Mouse (Mus musculus) spleen, embryonic (tissue): ENCODE results near the gene Jund.

Experiments used
- CTCF ChIA-PET: fragments of 350-600 bp; sonication (Branson Sonifier 250); formaldehyde crosslinking; loops from one replicate; lab custom pipeline; 2022; lab: Charles Lee

The Jund gene

DNA sequence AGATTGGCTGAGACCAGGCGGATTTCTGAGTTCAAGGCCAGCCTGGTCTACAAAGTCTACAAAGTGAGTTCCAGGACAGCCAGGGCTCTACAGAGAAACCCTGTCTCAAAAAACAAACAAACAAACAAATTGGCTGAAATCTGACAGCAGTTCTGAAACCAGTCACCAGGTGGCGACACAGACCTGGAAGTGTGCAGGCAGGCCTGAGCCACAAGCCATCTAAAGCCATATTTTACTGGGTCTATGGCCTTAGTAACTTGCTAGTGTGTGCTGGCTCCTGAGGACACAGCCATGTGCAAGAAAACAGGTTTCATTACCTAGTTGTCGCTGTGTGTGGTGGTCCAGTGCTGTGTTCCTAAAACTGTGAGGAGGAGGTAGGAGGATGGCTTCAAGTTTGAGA lies 22.0 kb downstream of the Jund start:
- CTCF ChIA-PET, result interaction anchor here (1.0 to 1.9 kb wide), 2 partner anchors 12 to 33 kb away, joined by 5 to 7 read pairs; no protein-coding TSS in a partner anchor

DNA sequence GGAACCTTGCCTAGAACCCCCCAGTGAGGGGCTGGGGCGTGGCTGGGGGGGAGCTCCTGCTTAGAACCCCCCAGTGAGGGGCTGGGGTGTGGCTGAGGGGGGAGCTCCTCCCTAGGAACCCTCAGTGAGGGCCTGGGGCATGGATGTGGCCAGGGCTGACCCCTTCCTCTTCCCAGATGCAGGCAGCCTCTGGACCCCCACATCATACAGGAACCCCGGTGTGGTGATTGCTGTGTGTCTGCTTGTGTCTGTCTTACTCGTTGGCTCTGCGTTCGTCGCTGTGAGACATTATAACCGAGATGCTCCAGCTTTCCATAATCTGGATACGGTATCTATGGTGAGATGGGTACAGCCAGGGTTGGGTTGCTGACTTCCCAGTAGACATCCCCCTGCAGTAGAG lies 22.9 kb downstream of the Jund start:
- CTCF ChIA-PET, result interaction anchor here (0.6 to 1.9 kb wide), 3 partner anchors 11 to 100 kb away, joined by 4 to 7 read pairs (median 4); no protein-coding TSS in a partner anchor

DNA sequence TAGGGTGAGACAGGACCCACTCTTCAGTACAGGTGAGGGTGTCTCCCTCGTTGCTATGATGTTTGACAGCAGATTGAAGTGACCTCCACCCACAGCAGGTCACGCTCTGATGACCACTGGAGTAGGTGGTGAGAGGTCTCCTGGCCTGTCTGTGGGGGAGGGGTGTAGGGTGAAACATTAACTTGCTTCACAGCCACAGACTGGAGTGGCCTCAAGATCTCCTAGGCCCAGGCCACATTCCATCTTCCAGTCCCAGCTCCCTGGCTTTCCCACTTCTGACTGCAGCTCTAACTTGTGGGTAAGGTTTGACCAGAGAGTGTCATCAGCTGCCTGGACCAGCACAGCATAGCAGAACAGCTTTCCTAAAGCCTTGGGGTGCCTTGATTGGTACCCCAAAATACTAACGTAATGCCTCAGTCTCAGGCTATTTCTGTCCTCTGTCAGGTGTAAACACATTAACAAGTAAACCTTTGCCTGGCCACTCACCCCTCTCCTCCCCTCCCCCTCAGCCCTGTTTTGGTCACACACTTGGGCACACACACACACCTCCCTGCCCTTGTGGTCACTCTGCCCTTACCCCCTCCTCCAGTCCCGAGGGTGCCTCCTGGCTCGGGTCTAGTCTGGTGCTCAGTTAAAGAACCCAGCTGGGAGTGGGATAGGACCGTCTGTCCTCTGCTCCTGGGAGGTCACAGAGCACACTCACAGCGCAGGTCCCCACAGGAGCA lies 24.9 kb downstream of the Jund start, which contains the start of gene Pde4c:
Pde4c (plus strand) TSS at position 235 of the 725 bp plus-strand sequence.
- CTCF ChIA-PET, result no interaction called here

DNA sequence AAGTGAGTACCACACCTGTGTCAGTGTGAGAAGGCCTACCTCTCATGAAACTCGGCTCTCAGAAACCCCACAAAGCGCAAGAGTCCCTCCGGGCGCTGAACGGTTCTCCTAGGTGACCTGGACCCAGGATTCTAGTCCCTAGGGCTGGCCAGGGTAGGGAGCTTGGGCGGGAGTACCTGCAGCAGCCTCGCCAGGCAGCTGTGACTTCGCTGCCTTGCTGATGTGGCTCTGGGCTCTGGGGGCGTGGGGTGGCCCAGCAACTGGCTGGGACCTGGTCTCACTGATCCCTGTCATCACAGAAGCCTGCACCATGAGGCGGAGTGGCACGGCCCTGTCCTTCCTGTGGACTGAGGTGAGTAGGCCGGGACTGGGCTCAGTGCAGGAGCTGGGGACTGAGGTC lies 25.5 kb downstream of the Jund start:
- CTCF ChIA-PET, result no interaction called here

DNA sequence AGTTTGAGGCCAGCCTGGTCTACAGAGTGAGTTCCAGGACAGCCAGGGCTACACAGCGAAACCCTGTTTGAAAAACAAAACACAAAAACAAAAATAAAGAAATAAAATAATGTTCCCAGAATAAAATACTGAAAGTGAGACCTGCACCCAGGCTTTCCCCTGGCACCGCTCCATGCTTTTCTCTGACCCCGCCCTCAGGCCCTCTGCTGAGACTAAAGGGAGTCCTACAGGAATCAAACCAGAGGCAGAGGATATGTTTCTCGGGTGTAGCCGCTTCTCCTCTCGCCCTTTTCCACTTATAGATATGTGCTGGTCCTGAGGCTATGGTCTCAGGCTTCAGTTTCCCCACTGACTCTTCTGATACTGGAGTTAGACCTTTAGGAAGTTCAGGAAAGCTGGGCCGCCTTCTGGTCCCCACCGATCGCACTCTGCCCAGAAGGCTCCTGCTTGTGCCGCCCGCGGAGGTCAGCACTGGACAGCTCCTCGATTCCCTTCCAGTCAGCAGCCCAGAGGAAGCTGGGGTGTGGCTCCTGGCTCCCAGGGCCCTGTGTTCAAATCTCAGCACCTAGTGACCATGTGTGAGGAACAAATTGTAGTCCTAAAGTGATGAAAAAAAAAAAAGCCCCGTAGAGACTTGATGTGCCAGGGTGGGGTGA lies 27.2 kb downstream of the Jund start:
- CTCF ChIA-PET, result no interaction called here

DNA sequence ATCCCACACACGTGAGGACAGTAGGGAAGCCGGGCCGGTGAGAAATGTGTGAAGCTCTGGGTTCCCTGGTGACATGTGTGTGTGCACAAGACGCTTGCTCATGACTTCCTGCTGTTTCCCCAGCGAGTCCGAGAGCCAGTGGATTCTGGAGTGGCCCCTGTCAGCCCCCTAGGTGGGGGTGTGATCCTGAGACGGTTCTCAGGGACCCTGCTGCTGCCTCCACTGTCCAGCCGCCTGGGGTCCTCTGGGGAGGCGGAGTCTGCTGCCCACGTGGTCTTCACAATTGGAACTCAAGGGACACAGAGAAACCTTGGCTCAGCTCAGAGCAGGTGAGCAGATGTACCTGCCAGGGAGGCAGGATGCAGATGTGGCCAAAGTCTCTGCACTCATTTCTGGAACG lies 28.0 kb downstream of the Jund start:
- CTCF ChIA-PET, result interaction anchor here (0.6 kb wide), 3 partner anchors 11 to 177 kb away, joined by 3 to 4 read pairs (median 4); no protein-coding TSS in a partner anchor

DNA sequence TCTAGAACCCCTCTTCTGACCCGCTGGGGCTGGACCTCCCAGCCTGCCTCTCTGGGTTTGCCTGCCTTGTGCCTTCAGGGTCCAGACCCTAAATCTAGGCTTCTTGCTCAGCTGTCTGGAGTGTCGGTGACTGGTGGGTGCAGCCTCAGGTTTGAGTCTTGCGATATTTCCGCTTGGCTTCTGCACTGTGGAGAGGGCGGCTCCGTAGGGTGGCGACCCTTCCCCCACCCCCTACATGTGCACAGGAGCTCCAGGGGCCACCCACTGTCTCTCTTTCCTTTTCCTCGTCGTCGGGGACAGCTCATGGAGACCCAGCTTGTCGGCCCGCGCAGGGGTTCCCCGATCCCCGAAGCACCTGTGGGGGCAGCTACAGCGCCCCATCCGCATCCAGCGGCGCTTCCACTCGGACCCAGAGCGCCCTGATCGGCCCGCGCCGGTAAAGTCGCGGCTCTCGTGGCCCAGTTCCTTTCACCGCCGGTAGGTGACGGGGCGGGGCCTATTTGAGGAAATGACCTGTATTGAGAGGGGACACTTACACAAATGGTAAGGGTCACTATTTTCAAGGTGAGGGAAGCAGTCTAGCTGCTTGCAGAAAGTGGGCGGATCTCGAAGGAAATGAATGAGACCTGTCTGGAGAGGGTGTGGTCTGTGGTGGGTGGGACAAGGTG lies 31.2 kb downstream of the Jund start:
- CTCF ChIA-PET, result interaction anchor here (0.8 to 1.1 kb wide), 3 partner anchors 14 to 37 kb away, joined by 3 read pairs; no protein-coding TSS in a partner anchor

DNA sequence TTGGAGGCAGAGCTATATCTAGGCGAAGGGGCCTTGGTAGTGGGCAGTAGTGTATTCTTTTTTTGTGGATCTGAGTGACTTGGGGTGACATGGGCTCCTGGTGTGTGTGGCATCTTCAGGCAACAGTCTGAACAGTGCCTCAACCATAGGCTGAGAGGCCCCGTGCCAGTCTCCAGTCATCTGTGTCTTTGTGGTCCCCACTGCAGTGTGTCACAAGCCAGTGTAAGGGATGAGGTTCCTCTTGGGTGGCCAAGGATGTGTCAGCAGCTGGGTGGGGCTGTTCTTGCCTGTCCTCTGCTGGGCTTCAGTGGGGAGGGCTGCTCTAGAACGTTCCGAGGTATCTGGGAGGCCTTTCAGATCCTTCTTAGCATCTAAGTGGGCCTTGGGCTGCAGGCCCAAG lies 32.2 kb downstream of the Jund start:
- CTCF ChIA-PET, result interaction anchor here (0.7 to 1.0 kb wide), 2 partner anchors 13 to 114 kb away, joined by 3 to 17 read pairs; no protein-coding TSS in a partner anchor

DNA sequence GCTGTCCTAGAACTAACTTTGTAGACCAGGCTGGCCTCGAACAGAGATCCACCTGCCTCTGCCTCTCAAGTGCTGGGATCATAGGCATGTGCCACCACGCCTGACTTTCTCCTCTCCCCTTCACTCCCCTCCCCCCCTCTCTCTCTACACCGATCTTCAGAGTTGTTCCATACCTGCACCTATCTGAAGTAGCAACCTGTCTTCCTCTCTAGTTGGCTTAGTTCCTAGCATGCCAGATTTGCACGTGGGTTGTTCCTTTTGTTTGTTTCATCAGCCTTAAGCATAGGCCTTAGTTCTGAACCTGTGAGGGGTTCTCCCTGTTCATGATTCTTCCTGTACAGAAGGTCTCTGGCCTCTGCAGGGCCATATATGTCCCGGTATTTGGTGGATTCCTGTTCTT lies 39.0 kb downstream of the Jund start:
- CTCF ChIA-PET, result no interaction called here

DNA sequence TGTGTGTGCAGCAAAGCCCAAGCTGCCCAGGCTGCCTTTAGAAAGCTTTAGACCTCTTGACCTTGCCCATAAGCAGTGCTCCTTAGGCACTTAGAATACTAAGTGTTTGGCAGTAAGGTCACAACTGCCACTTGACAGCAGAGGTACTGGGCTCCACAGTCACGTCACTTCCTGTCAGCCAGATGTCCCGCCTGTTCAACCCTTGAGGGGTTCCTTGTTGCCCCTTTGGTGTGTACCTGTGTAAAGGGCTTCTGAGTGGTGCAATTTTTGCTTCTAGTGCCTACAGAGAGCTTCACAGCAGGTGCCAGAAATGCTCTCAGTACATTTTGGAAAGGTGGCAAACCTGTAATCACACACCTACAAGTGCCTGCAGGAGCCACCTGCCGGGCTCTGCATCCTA lies 39.5 kb downstream of the Jund start:
- CTCF ChIA-PET, result no interaction called here

DNA sequence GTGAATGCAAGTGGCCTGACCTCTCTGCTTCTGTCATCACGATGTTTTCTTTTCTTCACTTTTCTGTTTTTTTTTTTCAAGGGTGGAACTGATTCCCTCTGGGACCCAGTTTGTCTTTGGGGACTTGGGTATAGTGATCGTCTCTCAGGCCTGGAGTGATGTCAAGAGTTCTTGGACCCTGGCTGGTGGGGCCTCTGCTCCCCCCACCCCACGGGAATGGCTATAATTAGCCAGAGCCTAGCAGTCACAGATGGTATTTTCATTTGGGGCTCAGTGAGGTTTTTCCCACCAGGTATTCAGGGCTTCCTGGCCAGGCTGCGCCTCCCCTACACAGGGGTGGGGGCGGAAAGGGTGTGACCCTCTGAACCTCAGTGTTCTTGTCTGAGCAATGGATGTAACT lies 42.9 kb downstream of the Jund start:
- CTCF ChIA-PET, result no interaction called here

DNA sequence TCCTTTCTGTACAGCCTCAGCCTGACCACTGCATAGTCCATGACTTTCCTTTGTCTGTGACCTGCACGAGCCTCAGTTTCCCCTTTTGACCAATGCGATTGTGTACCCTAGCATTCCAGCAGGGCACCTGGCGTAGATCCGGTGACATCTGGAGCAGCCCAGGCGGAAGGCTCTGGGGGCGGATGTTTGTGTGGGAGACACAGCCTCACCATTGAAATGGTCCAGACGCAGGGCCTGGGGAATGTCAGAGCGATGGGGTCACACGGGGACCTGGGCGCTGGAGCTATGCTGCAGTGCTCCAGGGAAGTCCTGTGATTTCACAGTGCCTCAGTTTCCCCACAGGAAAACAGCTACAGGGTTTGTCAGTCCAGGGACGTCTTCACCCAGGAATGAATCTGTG lies 43.4 kb downstream of the Jund start:
- CTCF ChIA-PET, result interaction anchor here (1.9 kb wide), 1 partner anchor 10 kb away, joined by 4 read pairs; no protein-coding TSS in a partner anchor

DNA sequence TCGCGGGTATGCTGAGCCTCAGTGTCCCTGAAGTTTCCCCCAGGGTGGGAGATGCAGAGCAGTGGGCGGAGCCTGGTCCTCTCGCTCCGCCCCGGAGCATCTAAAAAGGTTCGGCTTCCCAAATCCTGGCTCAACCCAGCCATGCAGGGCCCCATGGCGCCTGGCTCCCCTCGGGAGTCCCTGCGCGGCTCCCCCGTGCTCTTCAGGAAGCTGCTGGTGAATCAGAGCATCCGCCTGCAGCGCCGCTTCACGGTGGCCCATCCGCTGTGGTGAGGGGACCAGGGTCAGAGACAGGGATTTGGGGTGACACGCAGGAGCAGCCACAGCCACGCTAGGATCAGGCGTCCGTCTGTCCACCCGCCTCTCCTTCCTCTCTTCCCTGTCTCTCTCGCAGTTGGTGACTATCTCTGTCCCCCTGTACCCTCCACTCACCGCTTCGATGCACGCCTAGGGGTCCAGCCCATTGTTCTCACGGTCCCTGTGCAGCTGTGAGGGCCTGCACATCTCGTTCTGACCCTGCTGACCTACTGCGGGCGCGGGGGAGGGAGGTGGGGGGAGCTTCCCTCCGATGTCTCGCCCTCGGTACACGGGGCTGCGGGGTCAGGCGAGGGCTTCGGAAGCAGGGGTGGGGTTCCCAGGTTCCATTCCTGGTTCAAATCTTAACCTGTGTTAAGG lies 44.4 kb downstream of the Jund start:
- CTCF ChIA-PET, result interaction anchor here (1.9 kb wide), 1 partner anchor 11 kb away, joined by 4 read pairs; no protein-coding TSS in a partner anchor

DNA sequence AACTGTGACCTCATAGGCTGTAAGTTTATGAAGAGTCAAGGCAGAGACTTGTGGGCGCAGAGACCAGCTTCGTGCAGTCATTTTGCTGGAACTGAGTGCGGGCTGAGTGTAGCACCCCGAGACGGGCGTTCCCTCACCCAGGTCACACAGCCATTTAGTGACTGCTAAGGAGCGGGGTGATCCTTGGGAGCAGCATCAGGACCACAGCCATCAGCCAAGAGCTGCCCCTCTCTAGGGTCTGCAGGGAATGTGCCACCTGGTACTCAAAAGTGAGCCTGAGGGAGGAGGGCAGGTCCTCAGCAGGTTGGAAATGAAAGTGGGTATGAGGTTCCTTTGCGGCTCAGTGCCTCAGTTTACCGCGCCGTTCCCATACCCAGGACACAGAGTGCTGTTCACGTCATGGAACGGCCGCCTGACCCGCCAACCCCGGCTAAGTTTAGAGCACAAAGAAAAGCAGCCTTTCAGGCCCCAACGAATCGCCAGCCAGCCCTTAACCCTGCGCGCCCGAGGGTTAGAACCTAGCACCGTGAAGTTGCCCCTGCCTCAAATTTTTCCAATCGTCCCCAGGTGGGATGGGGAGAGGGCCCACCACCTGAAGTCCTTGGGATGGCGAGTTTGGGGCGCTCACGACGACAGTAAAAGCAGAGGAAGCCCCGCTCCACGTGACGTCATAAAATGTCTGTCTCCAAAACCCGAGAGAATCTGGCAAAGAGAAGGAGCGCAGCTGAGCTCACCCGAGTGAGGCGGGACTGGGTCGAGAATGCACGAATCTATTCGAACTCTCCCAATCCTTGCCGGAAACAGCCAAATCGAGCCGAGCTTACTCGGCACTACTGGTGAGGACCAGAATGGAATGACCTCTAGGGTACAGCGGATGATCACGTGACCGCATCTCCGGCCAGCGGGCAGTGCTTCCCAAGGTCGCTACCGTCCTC lies 45.2 kb downstream of the Jund start:
- CTCF ChIA-PET, result interaction anchor here (0.6 to 1.9 kb wide), 3 partner anchors 12 to 79 kb away, joined by 3 to 5 read pairs (median 4); no protein-coding TSS in a partner anchor

DNA sequence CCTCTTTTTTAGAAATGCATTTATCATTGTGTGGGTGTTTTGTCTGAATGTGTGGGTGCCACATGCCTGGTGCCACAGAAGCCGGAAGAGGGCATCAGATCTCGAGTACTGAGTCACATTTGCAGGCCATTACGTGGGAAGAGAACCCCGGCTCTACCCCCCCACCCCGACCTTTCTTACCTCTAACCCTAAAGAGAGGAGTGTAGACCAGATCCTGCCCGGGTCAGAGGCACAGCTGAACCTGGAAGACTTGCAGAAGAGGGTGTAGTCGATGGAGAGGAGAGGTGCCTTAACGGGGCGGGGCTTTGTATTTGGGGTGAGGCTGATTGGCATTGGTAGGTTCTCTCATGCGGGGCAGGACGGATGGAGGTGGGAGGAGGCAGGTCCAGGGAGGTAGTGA lies 46.1 kb downstream of the Jund start:
- CTCF ChIA-PET, result interaction anchor here (0.6 to 1.1 kb wide), 2 partner anchors 14 to 561 kb away, joined by 3 to 9 read pairs; no protein-coding TSS in a partner anchor

DNA sequence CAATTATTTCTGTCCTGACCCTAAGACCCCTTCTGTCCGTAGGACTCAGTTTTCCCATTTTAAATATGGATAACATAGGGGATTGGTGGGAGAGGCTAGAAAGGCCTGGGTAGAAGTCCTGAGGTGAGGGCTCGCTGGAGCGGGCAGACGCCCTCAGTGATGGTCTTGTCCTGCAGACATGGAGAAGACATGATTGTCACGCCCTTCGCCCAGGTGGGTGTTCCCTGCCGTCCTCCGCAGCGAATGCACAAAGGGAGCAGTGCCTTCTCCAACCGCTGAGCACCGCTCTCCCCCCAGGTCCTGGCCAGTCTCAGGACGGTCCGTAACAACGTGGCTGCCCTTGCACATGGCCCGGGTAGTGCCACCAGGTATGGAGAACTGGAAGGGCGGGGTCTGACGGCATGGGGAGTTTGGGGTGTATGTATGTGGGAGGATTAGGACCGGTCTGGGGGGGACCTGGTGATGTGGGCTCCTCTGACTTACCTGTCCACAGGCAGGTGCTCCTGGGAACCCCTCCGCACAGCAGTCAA lies 47.0 kb downstream of the Jund start:
- CTCF ChIA-PET, result interaction anchor here (0.6 kb wide), 1 partner anchor 44 kb away, joined by 5 read pairs; no protein-coding TSS in a partner anchor

DNA sequence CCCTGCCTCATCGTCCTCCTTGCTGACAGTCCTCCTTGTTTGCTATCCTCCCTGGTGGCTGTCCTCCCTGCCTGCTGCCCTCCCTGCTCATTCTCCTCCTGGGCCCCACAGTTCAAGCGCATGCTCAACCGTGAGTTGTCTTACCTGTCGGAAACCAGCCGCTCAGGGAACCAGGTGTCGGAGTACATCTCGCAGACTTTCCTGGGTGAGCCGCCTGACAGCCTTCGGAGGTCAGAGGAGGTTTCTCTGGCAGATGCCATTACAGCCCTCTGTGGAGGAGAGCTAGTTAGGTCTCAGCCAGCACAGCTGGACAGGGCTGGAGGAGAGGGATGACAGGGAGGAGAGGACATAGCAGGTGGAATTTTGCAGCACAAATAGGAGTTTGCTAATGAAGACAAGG lies 47.9 kb downstream of the Jund start:
- CTCF ChIA-PET, result no interaction called here

DNA sequence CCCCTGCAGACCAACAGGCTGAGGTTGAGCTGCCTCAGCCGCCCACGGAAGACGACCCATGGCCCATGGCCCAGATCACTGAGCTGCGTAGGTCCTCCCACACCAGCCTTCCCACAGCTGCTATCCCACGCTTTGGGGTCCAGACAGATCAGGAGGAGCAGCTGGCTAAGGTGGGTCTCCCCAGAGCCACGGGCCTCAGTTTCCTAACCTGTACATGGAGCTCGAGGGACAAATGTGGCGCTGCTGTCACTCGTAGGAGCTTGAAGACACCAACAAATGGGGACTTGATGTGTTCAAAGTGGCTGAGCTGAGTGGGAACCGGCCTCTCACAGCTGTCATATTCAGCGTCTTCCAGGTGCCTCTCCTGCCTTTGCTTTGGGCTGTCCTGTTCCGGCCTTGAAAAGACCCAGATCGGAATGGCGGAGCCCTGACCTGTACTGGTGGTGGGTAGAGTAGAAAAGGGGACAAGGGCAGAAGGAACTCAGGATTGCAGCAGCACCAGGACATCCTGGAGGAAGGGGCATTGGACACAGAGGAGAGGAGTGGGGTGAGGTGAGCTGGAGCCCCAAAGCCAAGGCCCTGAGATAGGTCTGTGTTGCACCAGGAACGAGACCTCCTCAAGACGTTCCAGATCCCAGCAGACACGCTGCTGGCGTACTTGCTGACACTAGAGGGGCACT lies 48.6 kb downstream of the Jund start:
- CTCF ChIA-PET, result no interaction called here
